Mouse (Mus musculus) left cerebral cortex, postnatal 10 days (tissue): ENCODE results near the gene Kazn. TPM values are rescaled to one million over a fixed set of nuclear protein-coding genes. Genes with fewer than 3 reads are reported as not detected.

ENCODE experiments used
- DNase-seq, 2 experiments: peaks; one replicate each; pipeline ENCODE4 v3.0.0; 2021 to 2022; ENCODE audit warnings: low spot score in 2 of 2, mixed read lengths in 1 of 2; ENCODE audit errors: extremely low spot score in 1 of 2
- intact Hi-C: fragments of 180-260 bp; cut with DNase I; formaldehyde crosslinking; loops from one replicate; pipeline ENCODE4 v1.15.1; 2025
- total RNA-seq, 2 experiments: library from RNA; stranded (reverse); gene quantifications; 2 replicates each; pipeline ENCODE4 v1.2.3; 2021

The Kazn gene
- total RNA-seq, 2 experiments from 2014 or later = 65.2 to 71.9 TPM

GRCm38 (mm10) chr4:142212425-142212824 is 26.8 kb downstream of the Kazn start:
- DNase-seq = no peak
- intact Hi-C loops = no loop called here

GRCm38 (mm10) chr4:142209884-142210283 is 29.3 kb downstream of the Kazn start:
- intact Hi-C loops = no loop called here
- DNase-seq = no peak

GRCm38 (mm10) chr4:142209476-142209875 is 29.7 kb downstream of the Kazn start:
- intact Hi-C loops = no loop called here
- DNase-seq = no peak

- intact Hi-C loops = no loop called here
- DNase-seq = no peak
Observed at GRCm38 (mm10) chr4:142205693-142206092, 33.5 kb downstream of the Kazn start.

GRCm38 (mm10) chr4:142196626-142197025 is 42.6 kb downstream of the Kazn start:
- intact Hi-C loops = no loop called here

GRCm38 (mm10) chr4:142193780-142194179 is 45.4 kb downstream of the Kazn start:
- intact Hi-C loops = no loop called here
- DNase-seq = no peak

More at GRCm38 (mm10) chr4:142196626-142197025, 42.6 kb downstream of the Kazn start:
- no peak for DNase-seq

- DNase-seq = no peak
- intact Hi-C loops = no loop called here
Observed at GRCm38 (mm10) chr4:142193151-142193578, 46.0 kb downstream of the Kazn start.

- no peak for DNase-seq
- intact Hi-C loops = no loop called here
Observed at GRCm38 (mm10) chr4:142189960-142190359, 49.2 kb downstream of the Kazn start.

GRCm38 (mm10) chr4:142188501-142188900 is 50.7 kb downstream of the Kazn start:
- no peak for DNase-seq
- intact Hi-C loops = no loop called here

GRCm38 (mm10) chr4:142186155-142186554 is 53.0 kb downstream of the Kazn start:
- intact Hi-C loops = no loop called here
- DNase-seq = no peak

- no peak for DNase-seq
- intact Hi-C loops = no loop called here
Observed at GRCm38 (mm10) chr4:142185533-142185900, 53.7 kb downstream of the Kazn start.

GRCm38 (mm10) chr4:142184852-142185532 is 54.2 kb downstream of the Kazn start:
- intact Hi-C loops = no loop called here
- DNase-seq = no peak

GRCm38 (mm10) chr4:142183591-142183990 is 55.6 kb downstream of the Kazn start:
- intact Hi-C loops = no loop called here
- DNase-seq = no peak

- no peak for DNase-seq
- intact Hi-C loops = no loop called here
Observed at GRCm38 (mm10) chr4:142183015-142183414, 56.2 kb downstream of the Kazn start.

- intact Hi-C loops = no loop called here
- no peak for DNase-seq
Observed at GRCm38 (mm10) chr4:142181646-142182045, 57.6 kb downstream of the Kazn start.

GRCm38 (mm10) chr4:142180874-142181273 is 58.3 kb downstream of the Kazn start:
- DNase-seq = no peak

GRCm38 (mm10) chr4:142180289-142180688 is 58.9 kb downstream of the Kazn start:
- DNase-seq = peak; percentile 71 to 91
- intact Hi-C loops = no loop called here

More at GRCm38 (mm10) chr4:142180874-142181273, 58.3 kb downstream of the Kazn start:
- intact Hi-C loops = no loop called here

- intact Hi-C loops = no loop called here
- peak; percentile 51 to 85 for DNase-seq
Observed at GRCm38 (mm10) chr4:142179531-142179930, 59.7 kb downstream of the Kazn start.

GRCm38 (mm10) chr4:142176732-142177131 is 62.5 kb downstream of the Kazn start:
- intact Hi-C loops = no loop called here
- DNase-seq = no peak

GRCm38 (mm10) chr4:142173981-142174485 is 65.2 kb downstream of the Kazn start:
- intact Hi-C loops = no loop called here
- no peak for DNase-seq

GRCm38 (mm10) chr4:142172942-142173341 is 66.3 kb downstream of the Kazn start:
- intact Hi-C loops = no loop called here
- no peak for DNase-seq
